Mouse (Mus musculus) CD4-positive helper T cell, adult 2 months (primary cell): ENCODE measurements around the gene Ehbp1.

ENCODE experiments used
- DNase-seq: peaks from one replicate; pipeline ENCODE4 v3.0.0-alpha.2; 2012; ENCODE audit warnings: low read depth, missing footprints, low spot score

The Ehbp1 gene

GRCm38 (mm10) chr11:22196776-22197175 is 145.3 kb downstream of the Ehbp1 start:
- no peak for DNase-seq

- DNase-seq: no peak
Observed at GRCm38 (mm10) chr11:22194607-22195006, 147.5 kb downstream of the Ehbp1 start.

GRCm38 (mm10) chr11:22190576-22190975 is 151.5 kb downstream of the Ehbp1 start:
- no peak for DNase-seq

- DNase-seq: no peak
Observed at GRCm38 (mm10) chr11:22189970-22190369, 152.1 kb downstream of the Ehbp1 start.

- DNase-seq: no peak
Observed at GRCm38 (mm10) chr11:22181530-22182501, 160.3 kb downstream of the Ehbp1 start.

- no peak for DNase-seq
Observed at GRCm38 (mm10) chr11:22180146-22180545, 161.9 kb downstream of the Ehbp1 start.

- no peak for DNase-seq
Observed at GRCm38 (mm10) chr11:22178569-22178968, 163.5 kb downstream of the Ehbp1 start.

GRCm38 (mm10) chr11:22174311-22174710 is 167.8 kb downstream of the Ehbp1 start:
- DNase-seq: no peak

GRCm38 (mm10) chr11:22170962-22171638 is 171.0 kb downstream of the Ehbp1 start:
- DNase-seq: no peak

- DNase-seq: no peak
Observed at GRCm38 (mm10) chr11:22157882-22158281, 184.2 kb downstream of the Ehbp1 start.

GRCm38 (mm10) chr11:22156182-22156581 is 185.9 kb downstream of the Ehbp1 start:
- DNase-seq: no peak

GRCm38 (mm10) chr11:22155366-22156095 is 186.6 kb downstream of the Ehbp1 start:
- DNase-seq: no peak

- no peak for DNase-seq
Observed at GRCm38 (mm10) chr11:22154501-22155294, 187.4 kb downstream of the Ehbp1 start.

- no peak for DNase-seq
Observed at GRCm38 (mm10) chr11:22140737-22141136, 201.4 kb downstream of the Ehbp1 start.

- no peak for DNase-seq
Observed at GRCm38 (mm10) chr11:22138466-22138865, 203.6 kb downstream of the Ehbp1 start.

- DNase-seq: no peak
Observed at GRCm38 (mm10) chr11:22125188-22125587, 216.9 kb downstream of the Ehbp1 start.

GRCm38 (mm10) chr11:22118853-22119252 is 223.2 kb downstream of the Ehbp1 start:
- no peak for DNase-seq

GRCm38 (mm10) chr11:22112161-22112560 is 229.9 kb downstream of the Ehbp1 start:
- DNase-seq: no peak

GRCm38 (mm10) chr11:22089346-22089745 is 252.7 kb downstream of the Ehbp1 start:
- DNase-seq: no peak

- no peak for DNase-seq
Observed at GRCm38 (mm10) chr11:22063352-22063751, 278.7 kb downstream of the Ehbp1 start.

GRCm38 (mm10) chr11:22061660-22062059 is 280.4 kb downstream of the Ehbp1 start:
- no peak for DNase-seq
